Mouse (Mus musculus): ENCODE data around the gene Tbc1d25. TPM values are rescaled to one million over a fixed set of nuclear protein-coding genes. Genes with fewer than 3 reads are reported as not detected.

Gene Tbc1d25
- polyA plus RNA-seq (2014; fragmentation: Nextera tagmentation; extraction: Ambion mirVana) = 15.4 and 15.5 TPM in 2 replicates

DNA sequence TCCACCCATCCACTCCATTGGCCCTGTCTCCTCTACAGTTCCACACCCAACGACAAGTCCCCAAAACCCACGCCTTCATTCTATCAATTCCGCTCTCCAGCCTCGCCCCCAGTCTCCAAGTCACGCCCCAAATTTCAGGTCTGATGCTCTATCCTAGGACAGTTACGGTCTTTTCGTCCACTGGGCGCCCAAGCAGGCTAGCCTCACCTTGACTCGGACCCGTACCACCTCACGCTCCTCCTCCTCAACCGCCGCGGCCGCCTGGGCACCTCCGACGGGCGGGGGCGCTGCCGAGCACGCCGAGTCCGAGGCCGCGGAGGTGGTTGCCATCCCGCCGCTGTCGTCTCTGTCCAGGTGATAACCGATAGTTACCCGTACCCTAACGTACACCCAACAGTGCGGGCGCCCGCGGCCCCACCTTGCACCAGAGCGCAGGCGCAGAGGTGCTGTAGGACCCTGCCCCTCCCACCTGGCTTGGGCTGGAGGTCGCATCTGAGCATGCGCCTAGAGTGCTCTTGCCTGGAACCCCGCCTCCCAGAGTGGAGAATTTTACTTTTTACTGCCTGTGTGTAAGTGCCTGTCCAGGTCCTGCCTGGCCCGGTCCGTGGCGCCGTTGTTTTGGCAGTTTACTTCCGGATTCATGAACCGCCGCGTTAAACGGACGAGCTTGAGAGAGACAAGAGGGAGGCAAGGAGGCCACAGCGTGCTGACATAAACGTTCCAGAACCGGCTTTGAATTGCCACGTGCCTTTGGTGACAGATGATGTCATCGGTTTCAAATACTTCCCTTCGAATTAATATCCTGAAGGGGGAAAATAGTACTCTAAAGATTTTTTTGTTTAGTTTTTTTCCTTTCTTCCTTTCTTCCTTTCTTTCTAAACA is at the start of gene Tbc1d25:
Gene Tbc1d25 (minus strand): TSS at position 678 of the 882 bp plus-strand sequence.
- WGBS = 12% methylated on average over 51 of the region's 56 CpGs
- Histone ChIP-seq H3K4me2 (ENCODE audit: low read depth, severe bottlenecking) (peak within 1 kb of the TSS; percentile 38), H3K27me3 (ENCODE audit: control insufficient read depth, insufficient read depth, low read length) (no peaks in the 10 kb centered on the region), H3K36me3 (ENCODE audit: control insufficient read depth, insufficient read depth, low read length) (no peaks in the 10 kb centered on the region), H3K27ac (replicated peaks; ENCODE audit: low read depth, low read length) (no peak within 1 kb of the TSS), H3K9me3 (ENCODE audit: control insufficient read depth, low read length) (no peaks in the 10 kb centered on the region), H3K4me1 (ENCODE audit: control insufficient read depth, insufficient read depth, low read length) (no peaks in the 10 kb centered on the region), H3K4me3 (ENCODE audit: low read depth, low read length) (peak within 1 kb of the TSS; percentile 56), H3K9ac (ENCODE audit: low read length) (peak within 1 kb of the TSS; percentile 32; the same call in 1 of the 2 replicates)
- DNase-seq (ENCODE audit: low spot score) (peak; percentile 83), ATAC-seq (ENCODE audit: insufficient number of reproducible peaks, low FRiP score, low TSS enrichment, low read depth) (peak; percentile 96)

DNA sequence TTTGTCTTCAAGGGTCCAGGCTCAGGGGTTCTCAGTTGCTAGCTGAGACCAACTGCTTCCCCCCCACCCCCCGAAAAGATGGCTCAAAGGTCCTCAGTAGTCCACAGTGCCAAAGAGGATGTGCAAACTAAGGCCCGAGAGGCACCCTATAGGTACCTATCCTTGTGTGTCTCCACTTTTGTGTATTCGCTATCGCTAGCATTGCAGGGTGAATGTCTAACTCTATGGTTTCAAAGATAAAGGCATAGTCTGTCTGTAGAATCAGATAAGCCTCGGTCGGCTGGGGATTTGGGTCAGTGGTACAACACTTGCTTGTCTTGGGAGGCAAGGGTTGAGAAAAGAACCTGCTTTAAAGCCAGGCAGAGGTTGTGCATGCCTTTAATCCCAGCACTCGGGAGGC is 47.5 kb upstream of the Tbc1d25 start:
- ATAC-seq (ENCODE audit: insufficient number of reproducible peaks, low FRiP score, low TSS enrichment, low read depth) (no peak), DNase-seq (ENCODE audit: low spot score) (no peak)
- H3K9me3 ChIP-seq (ENCODE audit: control insufficient read depth, low read length) = no peaks in the 10 kb centered on the region
- no peaks in the 10 kb centered on the region for H3K4me1 ChIP-seq (ENCODE audit: control insufficient read depth, insufficient read depth, low read length)
- H3K27ac ChIP-seq (replicated peaks; ENCODE audit: low read depth, low read length) = no peak overlapping the region
- WGBS = 85% methylated on average over 7 of the region's 7 CpGs
- no peak overlapping the region for H3K4me3 ChIP-seq (ENCODE audit: low read depth, low read length)
- no peak overlapping the region for H3K9ac ChIP-seq (ENCODE audit: low read length)
- no peaks in the 10 kb centered on the region for H3K27me3 ChIP-seq (ENCODE audit: control insufficient read depth, insufficient read depth, low read length)
- no peak overlapping the region for H3K4me2 ChIP-seq (ENCODE audit: low read depth, severe bottlenecking)
- H3K36me3 ChIP-seq (ENCODE audit: control insufficient read depth, insufficient read depth, low read length) = no peaks in the 10 kb centered on the region

DNA sequence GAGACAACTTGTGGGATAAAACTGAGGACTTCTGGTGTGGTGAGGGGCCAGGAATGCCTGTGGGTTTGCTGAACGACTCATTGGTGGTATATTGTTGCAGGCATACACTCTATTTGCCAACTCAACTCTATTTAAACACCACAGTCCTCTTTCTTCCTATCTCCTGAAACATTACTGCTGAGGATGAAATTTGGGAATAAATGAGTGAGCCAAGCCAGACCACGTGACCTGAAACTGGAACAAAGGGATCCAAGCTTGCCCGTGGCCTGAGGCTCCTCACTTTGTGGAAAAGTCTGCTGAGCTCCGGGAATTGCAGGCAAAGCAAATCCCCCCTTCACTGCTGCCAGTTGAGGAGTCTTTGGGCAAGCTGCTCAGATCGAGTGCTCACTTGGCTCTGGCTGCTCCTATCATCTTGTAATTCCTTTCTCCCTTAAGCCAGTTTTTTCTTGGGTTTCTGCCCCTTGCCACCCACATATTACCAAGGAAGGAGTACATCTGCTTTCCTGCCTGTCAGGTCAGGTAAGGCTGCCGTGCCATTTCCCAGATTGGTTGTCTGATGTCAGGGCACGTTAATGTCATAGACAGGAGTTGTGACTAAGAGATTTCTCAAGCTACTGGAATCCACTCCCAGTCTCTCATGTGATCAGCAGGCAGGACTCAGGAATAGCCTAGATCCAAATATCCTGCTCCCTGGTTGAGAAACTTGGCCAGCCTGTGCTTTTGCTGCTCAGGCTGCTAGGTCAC is 46.9 kb upstream of the Tbc1d25 start:
- H3K27ac ChIP-seq (replicated peaks; ENCODE audit: low read depth, low read length) = no peak overlapping the region
- no peak for ATAC-seq (ENCODE audit: insufficient number of reproducible peaks, low FRiP score, low TSS enrichment, low read depth)
- H3K27me3 ChIP-seq (ENCODE audit: control insufficient read depth, insufficient read depth, low read length) = no peaks in the 10 kb centered on the region
- DNase-seq (ENCODE audit: low spot score) = no peak
- H3K9ac ChIP-seq (ENCODE audit: low read length) = no peak overlapping the region
- H3K4me3 ChIP-seq (ENCODE audit: low read depth, low read length) = no peak overlapping the region
- no peaks in the 10 kb centered on the region for H3K36me3 ChIP-seq (ENCODE audit: control insufficient read depth, insufficient read depth, low read length)
- WGBS = 68% methylated on average over 7 of the region's 7 CpGs
- no peaks in the 10 kb centered on the region for H3K9me3 ChIP-seq (ENCODE audit: control insufficient read depth, low read length)
- no peak overlapping the region for H3K4me2 ChIP-seq (ENCODE audit: low read depth, severe bottlenecking)
- H3K4me1 ChIP-seq (ENCODE audit: control insufficient read depth, insufficient read depth, low read length) = no peaks in the 10 kb centered on the region

DNA sequence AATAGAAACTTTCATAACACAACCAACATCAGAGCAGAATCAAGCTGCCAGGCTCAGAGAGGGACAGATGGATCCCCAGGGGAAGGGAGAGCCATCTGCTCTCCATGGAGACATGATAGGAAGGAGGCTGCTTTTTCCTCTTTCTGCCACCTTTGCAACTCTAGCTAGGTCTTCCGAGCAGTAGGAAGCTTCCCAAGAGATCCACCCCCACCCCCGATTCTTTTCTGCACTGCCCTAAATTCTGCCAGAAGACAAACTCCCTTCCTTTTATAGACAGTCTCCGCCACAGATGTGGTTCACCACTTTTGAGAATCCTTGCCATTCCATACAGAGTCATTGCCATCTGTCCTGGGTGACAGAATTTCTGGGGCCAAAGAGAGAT is 46.3 kb upstream of the Tbc1d25 start:
- Histone ChIP-seq H3K36me3 (ENCODE audit: control insufficient read depth, insufficient read depth, low read length) (no peaks in the 10 kb centered on the region), H3K4me1 (ENCODE audit: control insufficient read depth, insufficient read depth, low read length) (no peaks in the 10 kb centered on the region), H3K4me2 (ENCODE audit: low read depth, severe bottlenecking) (no peak overlapping the region), H3K4me3 (ENCODE audit: low read depth, low read length) (no peak overlapping the region), H3K27me3 (ENCODE audit: control insufficient read depth, insufficient read depth, low read length) (no peaks in the 10 kb centered on the region), H3K9me3 (ENCODE audit: control insufficient read depth, low read length) (no peaks in the 10 kb centered on the region), H3K9ac (ENCODE audit: low read length) (no peak overlapping the region), H3K27ac (replicated peaks; ENCODE audit: low read depth, low read length) (no peak overlapping the region)
- 72% methylated on average over 3 of the region's 3 CpGs for WGBS
- ATAC-seq (ENCODE audit: insufficient number of reproducible peaks, low FRiP score, low TSS enrichment, low read depth) = no peak
- DNase-seq (ENCODE audit: low spot score) = no peak

DNA sequence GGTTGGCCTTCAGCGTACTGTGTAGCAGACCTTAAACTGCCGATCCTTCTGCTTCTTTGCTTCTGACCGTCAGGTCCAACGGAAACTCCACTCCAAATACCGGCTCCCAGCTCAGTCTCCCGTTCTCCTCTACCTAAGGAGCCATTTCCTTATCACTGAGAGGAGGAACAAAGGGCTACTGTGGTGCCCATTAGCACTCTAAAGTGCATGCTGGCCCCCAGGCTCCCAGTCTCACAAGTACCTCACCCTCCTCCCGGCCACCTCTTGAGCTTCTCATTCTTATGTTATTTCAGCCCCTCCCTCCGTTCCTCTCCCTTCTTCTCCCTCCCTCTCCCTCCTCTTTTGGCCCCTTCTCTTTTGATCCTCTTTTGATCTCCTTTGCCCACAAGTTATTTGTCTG is 43.7 kb upstream of the Tbc1d25 start:
- WGBS = 32% methylated on average over 8 of the region's 8 CpGs
- Histone ChIP-seq H3K27ac (replicated peaks; ENCODE audit: low read depth, low read length) (no peak overlapping the region), H3K9me3 (ENCODE audit: control insufficient read depth, low read length) (no peaks in the 10 kb centered on the region), H3K4me2 (ENCODE audit: low read depth, severe bottlenecking) (no peak overlapping the region), H3K4me3 (ENCODE audit: low read depth, low read length) (no peak overlapping the region), H3K9ac (ENCODE audit: low read length) (no peak overlapping the region), H3K36me3 (ENCODE audit: control insufficient read depth, insufficient read depth, low read length) (no peaks in the 10 kb centered on the region), H3K4me1 (ENCODE audit: control insufficient read depth, insufficient read depth, low read length) (no peaks in the 10 kb centered on the region), H3K27me3 (ENCODE audit: control insufficient read depth, insufficient read depth, low read length) (no peaks in the 10 kb centered on the region)
- no peak for DNase-seq (ENCODE audit: low spot score)
- ATAC-seq (ENCODE audit: insufficient number of reproducible peaks, low FRiP score, low TSS enrichment, low read depth) = no peak

DNA sequence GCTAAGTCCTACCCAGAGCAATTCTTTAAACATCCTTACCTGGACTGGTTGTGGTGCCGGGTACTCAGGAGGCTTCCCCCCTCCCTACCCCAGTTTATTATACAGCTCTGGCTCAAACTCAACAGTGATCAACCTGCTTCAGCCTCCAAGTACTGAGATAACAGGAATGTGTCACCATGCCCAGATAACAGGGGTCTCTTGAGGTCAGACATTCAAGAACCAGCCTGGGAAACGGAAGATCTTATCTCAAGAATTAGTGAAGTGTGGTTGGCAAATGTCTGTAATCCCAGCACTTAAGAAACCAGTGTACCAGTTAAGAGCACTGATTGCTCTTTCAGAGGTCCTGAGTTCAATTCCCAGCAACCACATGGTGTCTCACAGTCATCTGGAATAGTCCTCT is 42.1 kb upstream of the Tbc1d25 start:
- H3K36me3 ChIP-seq (ENCODE audit: control insufficient read depth, insufficient read depth, low read length) = no peaks in the 10 kb centered on the region
- H3K9me3 ChIP-seq (ENCODE audit: control insufficient read depth, low read length) = no peaks in the 10 kb centered on the region
- H3K4me1 ChIP-seq (ENCODE audit: control insufficient read depth, insufficient read depth, low read length) = no peaks in the 10 kb centered on the region
- ATAC-seq (ENCODE audit: insufficient number of reproducible peaks, low FRiP score, low TSS enrichment, low read depth) = no peak
- H3K4me3 ChIP-seq (ENCODE audit: low read depth, low read length) = no peak overlapping the region
- DNase-seq (ENCODE audit: low spot score) = no peak
- no peak overlapping the region for H3K4me2 ChIP-seq (ENCODE audit: low read depth, severe bottlenecking)
- no peak overlapping the region for H3K9ac ChIP-seq (ENCODE audit: low read length)
- WGBS = 63% methylated on average over 2 of the region's 2 CpGs
- no peak overlapping the region for H3K27ac ChIP-seq (replicated peaks; ENCODE audit: low read depth, low read length)
- no peaks in the 10 kb centered on the region for H3K27me3 ChIP-seq (ENCODE audit: control insufficient read depth, insufficient read depth, low read length)

DNA sequence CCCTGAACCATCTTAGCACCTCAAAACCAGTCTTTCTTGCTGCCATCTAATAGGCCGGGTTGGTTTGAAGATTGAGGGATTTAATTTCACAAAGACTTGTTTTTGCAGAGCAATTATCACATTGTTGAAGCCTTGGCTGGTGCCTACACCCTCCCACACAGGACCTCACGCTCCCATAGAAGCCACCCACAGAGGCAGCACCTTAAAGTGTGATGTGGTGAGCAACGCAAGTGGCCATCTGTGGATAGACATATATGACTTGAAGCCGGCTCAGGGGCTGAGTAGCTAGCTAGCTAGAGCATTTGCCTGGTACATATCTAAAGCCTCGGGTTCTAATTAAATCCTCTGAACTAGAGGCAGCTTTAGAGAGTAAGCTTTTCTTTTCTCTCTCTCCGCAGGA is 41.4 kb upstream of the Tbc1d25 start:
- no peaks in the 10 kb centered on the region for H3K9me3 ChIP-seq (ENCODE audit: control insufficient read depth, low read length)
- no peaks in the 10 kb centered on the region for H3K27me3 ChIP-seq (ENCODE audit: control insufficient read depth, insufficient read depth, low read length)
- no peak for ATAC-seq (ENCODE audit: insufficient number of reproducible peaks, low FRiP score, low TSS enrichment, low read depth)
- 41% methylated on average over 6 of the region's 6 CpGs for WGBS
- H3K36me3 ChIP-seq (ENCODE audit: control insufficient read depth, insufficient read depth, low read length) = no peaks in the 10 kb centered on the region
- no peak overlapping the region for H3K4me2 ChIP-seq (ENCODE audit: low read depth, severe bottlenecking)
- no peak overlapping the region for H3K9ac ChIP-seq (ENCODE audit: low read length)
- no peak for DNase-seq (ENCODE audit: low spot score)
- H3K27ac ChIP-seq (replicated peaks; ENCODE audit: low read depth, low read length) = no peak overlapping the region
- no peaks in the 10 kb centered on the region for H3K4me1 ChIP-seq (ENCODE audit: control insufficient read depth, insufficient read depth, low read length)
- H3K4me3 ChIP-seq (ENCODE audit: low read depth, low read length) = no peak overlapping the region

DNA sequence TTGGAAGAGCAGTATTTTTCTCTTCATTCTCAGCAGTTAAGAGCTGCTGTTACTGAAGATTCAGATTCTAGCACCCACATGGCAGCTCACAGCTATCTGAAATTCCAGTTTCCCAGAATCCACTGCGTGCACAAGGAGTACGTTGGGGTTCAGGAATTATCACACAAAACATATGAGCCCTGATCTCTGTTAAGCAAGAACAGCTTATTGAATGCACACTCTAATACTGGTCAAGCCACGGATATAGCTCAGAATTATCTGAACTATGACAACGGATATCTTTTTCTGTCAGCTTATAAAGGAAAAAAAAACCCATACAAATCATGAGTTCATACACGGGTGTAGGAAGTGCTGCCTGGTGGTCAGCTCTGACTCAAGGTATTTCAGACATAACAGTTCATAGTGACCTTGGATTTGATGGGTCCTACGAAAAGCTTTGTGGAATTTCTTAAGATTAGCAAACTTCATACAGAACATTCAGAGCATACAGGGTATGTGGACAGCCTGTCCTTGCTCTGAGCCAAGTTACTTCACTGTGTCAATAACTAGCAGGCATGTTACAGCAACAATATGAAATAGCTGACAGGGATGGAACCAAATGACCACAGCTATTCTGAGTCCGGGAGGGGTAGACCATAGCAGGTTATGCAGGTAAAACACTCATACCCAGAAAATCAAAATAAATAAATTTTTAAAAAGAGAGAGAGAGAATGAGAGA is 35.7 kb upstream of the Tbc1d25 start:
- Histone ChIP-seq H3K27me3 (ENCODE audit: control insufficient read depth, insufficient read depth, low read length) (no peaks in the 10 kb centered on the region), H3K4me3 (ENCODE audit: low read depth, low read length) (no peak overlapping the region), H3K4me1 (ENCODE audit: control insufficient read depth, insufficient read depth, low read length) (no peaks in the 10 kb centered on the region), H3K4me2 (ENCODE audit: low read depth, severe bottlenecking) (no peak overlapping the region), H3K36me3 (ENCODE audit: control insufficient read depth, insufficient read depth, low read length) (no peaks in the 10 kb centered on the region), H3K9me3 (ENCODE audit: control insufficient read depth, low read length) (no peaks in the 10 kb centered on the region), H3K27ac (replicated peaks; ENCODE audit: low read depth, low read length) (no peak overlapping the region), H3K9ac (ENCODE audit: low read length) (no peak overlapping the region)
- WGBS = 81% methylated on average over 7 of the region's 7 CpGs
- DNase-seq (ENCODE audit: low spot score) (no peak), ATAC-seq (ENCODE audit: insufficient number of reproducible peaks, low FRiP score, low TSS enrichment, low read depth) (no peak)

Data from limb, embryonic 11.5 days (tissue).